Mouse (Mus musculus): Measurements from ENCODE around the gene BC025920.

BC025920 gene

GRCm38 (mm10) chr10:81605974-81606751 lies at the start of gene BC025920:
Gene BC025920, plus strand, starts transcription at chr10:81606270.
- DNase-seq (ENCODE audit: low read depth): peak; percentile 97

GRCm38 (mm10) chr10:81556282-81556681 lies 49.8 kb upstream of the BC025920 start:
- DNase-seq (ENCODE audit: low read depth): peak; percentile 61

GRCm38 (mm10) chr10:81557491-81557890 lies 48.6 kb upstream of the BC025920 start:
- no peak for DNase-seq (ENCODE audit: low read depth)

GRCm38 (mm10) chr10:81559163-81559626 lies 46.9 kb upstream of the BC025920 start, which contains the start of gene Aes:
Gene Aes, plus strand, starts transcription at chr10:81559488.
- DNase-seq (ENCODE audit: low read depth): peak; percentile 79

- DNase-seq (ENCODE audit: low read depth): peak; percentile 79
Observed at GRCm38 (mm10) chr10:81559627-81560539, 46.2 kb upstream of the BC025920 start.

GRCm38 (mm10) chr10:81560719-81561459 lies 45.2 kb upstream of the BC025920 start:
- peak; percentile 94 for DNase-seq (ENCODE audit: low read depth)

- DNase-seq (ENCODE audit: low read depth): no peak
Observed at GRCm38 (mm10) chr10:81562411-81562810, 43.7 kb upstream of the BC025920 start.

- DNase-seq (ENCODE audit: low read depth): no peak
Observed at GRCm38 (mm10) chr10:81563481-81563880, 42.6 kb upstream of the BC025920 start.

GRCm38 (mm10) chr10:81564216-81564615 lies 41.9 kb upstream of the BC025920 start:
- DNase-seq (ENCODE audit: low read depth): no peak

- peak; percentile 77 for DNase-seq (ENCODE audit: low read depth)
Observed at GRCm38 (mm10) chr10:81564734-81565133, 41.3 kb upstream of the BC025920 start.

GRCm38 (mm10) chr10:81565257-81566228 lies 40.5 kb upstream of the BC025920 start:
- DNase-seq (ENCODE audit: low read depth): no peak

- no peak for DNase-seq (ENCODE audit: low read depth)
Observed at GRCm38 (mm10) chr10:81568381-81569191, 37.5 kb upstream of the BC025920 start.

- no peak for DNase-seq (ENCODE audit: low read depth)
Observed at GRCm38 (mm10) chr10:81569507-81570237, 36.4 kb upstream of the BC025920 start.

GRCm38 (mm10) chr10:81570238-81570800 lies 35.8 kb upstream of the BC025920 start:
- DNase-seq (ENCODE audit: low read depth): no peak

GRCm38 (mm10) chr10:81570831-81571500 lies 35.1 kb upstream of the BC025920 start:
- DNase-seq (ENCODE audit: low read depth): peak; percentile 90

GRCm38 (mm10) chr10:81571501-81571876 lies 34.6 kb upstream of the BC025920 start:
- DNase-seq (ENCODE audit: low read depth): peak; percentile 94

GRCm38 (mm10) chr10:81572133-81572671 lies 33.9 kb upstream of the BC025920 start:
- DNase-seq (ENCODE audit: low read depth): no peak

- no peak for DNase-seq (ENCODE audit: low read depth)
Observed at GRCm38 (mm10) chr10:81572975-81573374, 33.1 kb upstream of the BC025920 start.
